In the genomic region with DNA sequence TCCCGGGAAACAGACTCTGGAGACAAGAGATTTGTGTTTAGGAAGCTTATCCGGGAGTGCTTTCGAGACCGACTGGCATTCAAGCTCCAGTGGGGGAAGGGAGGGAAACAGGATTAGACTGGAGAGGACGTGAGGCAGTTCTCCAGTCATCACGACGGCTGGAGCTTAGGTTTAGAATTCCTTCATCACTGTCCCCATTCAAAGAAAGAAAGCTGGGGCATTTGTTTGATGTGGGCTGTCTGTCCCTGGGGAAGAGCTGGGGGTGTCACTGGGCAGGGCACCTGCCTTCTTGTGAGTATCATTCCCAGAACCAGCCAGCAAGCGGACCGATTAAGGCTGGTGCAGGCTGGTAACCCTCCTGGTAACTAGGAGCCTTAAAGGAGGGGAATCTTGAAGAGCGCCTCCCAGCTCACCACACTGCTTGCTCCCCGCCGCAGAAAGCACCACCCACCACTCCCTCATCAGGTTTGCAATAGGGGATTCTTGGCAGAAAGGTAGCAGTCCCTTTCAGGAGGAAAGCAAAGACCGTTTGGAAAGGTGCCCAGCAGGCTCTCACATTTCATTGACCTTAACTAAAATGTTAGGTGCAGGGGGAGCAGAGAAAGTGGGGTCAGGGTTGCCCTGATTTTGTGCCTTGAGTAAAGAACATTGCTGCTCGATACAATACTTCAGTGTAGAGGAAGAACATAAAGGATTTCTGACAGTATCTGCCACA, we compare ENCODE assay signal across 7 mouse cellular contexts. TPM values are rescaled to one million over a fixed set of nuclear protein-coding genes. Genes with fewer than 3 reads are reported as not detected.
A peak's percentile ranks its signal among the peaks of the same experiment; 100 is the strongest.
DNase-seq lines count a peak whose midpoint lies in the region; ATAC-seq lines count a peak whose summit lies in the region.

No protein-coding gene starts in this region.

- WGBS in heart, embryonic 12.5 days, result 19% methylated on average over 14 of the region's 14 CpGs

- H3K9me3 ChIP-seq in heart, embryonic 12.5 days (replicated peaks), result no peaks in the 10 kb centered on the region

- peak overlapping the region; percentile 61 for H3K4me2 ChIP-seq in heart, embryonic 12.5 days

- H3K4me1 ChIP-seq in heart, embryonic 12.5 days (replicated peaks), result no peaks in the 10 kb centered on the region

- peak overlapping the region; percentile 62 for H3K27ac ChIP-seq in heart, embryonic 12.5 days (ENCODE audit: poor library complexity, severe bottlenecking)

- H3K4me3 ChIP-seq in heart, embryonic 12.5 days, result peak overlapping the region; percentile 28

- DNase-seq in brain, adult 2 months (ENCODE audit: low read depth, low spot score), result peak; percentile 77
- DNase-seq in embryo, embryonic 10 days (ENCODE audit: low spot score), result peak; percentile 70
- peak; percentile 52 for DNase-seq in kidney, postnatal 10 days
- DNase-seq in lung, adult 18-20 months, result peak; percentile 25 to 63
- DNase-seq in retina, postnatal 1 day, result peak; percentile 76
- DNase-seq in urinary bladder, postnatal 36 days (ENCODE audit: low spot score in 2 of 2), result no peak

- 0 out of 2 replicates have a peak overlapping the region, but pooled peaks have one; percentile 40 for H3K9ac ChIP-seq in heart, embryonic 12.5 days

- H3K27me3 ChIP-seq in heart, embryonic 12.5 days (replicated peaks), result peaks cover 3% of the 10 kb centered on the region; the same call in 1 of the 2 replicates

- no peaks in the 10 kb centered on the region for H3K36me3 ChIP-seq in heart, embryonic 12.5 days

- ATAC-seq in heart, embryonic 12.5 days (ENCODE audit: insufficient number of reproducible peaks, low FRiP score), result no peak

RNA-seq across cellular contexts. Expression of gene Usp9x, which starts 23.5 kb away (rescaled TPM):
- 50.8 and 53.2 TPM in 2 replicates for polyA plus RNA-seq in heart, embryonic 12.5 days (2016; fragmentation: Nextera tagmentation; extraction: Ambion mirVana)

Comparison
In these comparisons a context has a peak if more than half of its experiments do, and no peak if none do; other contexts are left out.
1. DNase-seq: peak in brain, adult 2 months (single experiment), embryo, embryonic 10 days (single experiment), kidney, postnatal 10 days (single experiment), lung, adult 18-20 months (2 of 2) and retina, postnatal 1 day (single experiment); none in urinary bladder, postnatal 36 days (0 of 2).